In the genomic region with DNA sequence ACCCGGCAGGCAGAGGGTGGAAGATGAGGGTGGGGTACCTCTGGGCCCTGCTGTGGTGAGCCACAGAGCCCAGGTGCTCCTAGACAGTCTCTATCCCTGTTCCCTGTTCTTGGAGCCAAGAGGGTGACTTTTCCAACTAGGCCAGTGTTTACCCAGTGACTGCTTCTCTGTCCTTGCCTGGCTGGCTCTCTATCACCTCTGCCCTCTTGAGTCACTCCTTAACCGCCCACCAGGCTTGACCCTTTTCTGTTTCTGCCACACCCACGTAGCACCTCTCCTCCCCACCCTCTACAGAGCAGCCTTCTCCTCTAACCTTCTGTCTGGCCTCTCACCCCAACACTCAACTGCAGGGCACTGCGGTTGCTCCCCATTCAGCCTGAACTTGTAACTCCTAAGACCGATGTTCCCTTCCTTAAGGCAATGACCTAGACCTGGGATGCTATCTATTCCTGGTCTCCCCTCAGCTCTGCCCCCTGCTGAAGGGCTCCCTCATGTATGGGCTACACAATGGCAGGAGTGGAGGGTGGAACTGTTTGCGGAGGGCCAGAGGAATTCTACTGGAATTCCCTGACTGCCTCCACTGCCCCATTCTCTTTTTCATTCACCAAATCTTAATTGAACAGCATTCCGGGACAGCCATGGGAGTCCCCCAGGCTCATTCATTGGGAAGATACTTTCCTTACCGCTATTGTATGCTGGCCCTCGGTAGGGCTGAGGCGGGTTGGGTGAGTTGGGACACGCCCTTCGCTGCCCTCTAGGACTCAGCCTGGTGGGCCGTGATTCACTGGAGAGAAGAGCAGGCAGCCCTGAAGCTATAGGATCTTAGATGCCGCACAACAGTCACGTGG, we compare ENCODE assay signal across 8 mouse cellular contexts. TPM values are rescaled to one million over a fixed set of nuclear protein-coding genes. Genes with fewer than 3 reads are reported as not detected.
A peak's percentile ranks its signal among the peaks of the same experiment; 100 is the strongest.
DNase-seq lines count a peak whose midpoint lies in the region; ATAC-seq and TF ChIP-seq lines count a peak whose summit lies in the region.

No protein-coding gene starts in this region.

- H3K36me3 ChIP-seq in testis, adult 2 months (ENCODE audit: control insufficient read depth, insufficient read depth, low read length): no peaks in the 10 kb centered on the region
- H3K36me3 ChIP-seq in forebrain, embryonic 16.5 days (ENCODE audit: control insufficient read depth, insufficient read depth): no peaks in the 10 kb centered on the region
- no peaks in the 10 kb centered on the region for H3K36me3 ChIP-seq in limb, embryonic 15.5 days

- ATAC-seq in forebrain, embryonic 16.5 days: no peak
- no peak for ATAC-seq in limb, embryonic 15.5 days (ENCODE audit: insufficient number of reproducible peaks, low FRiP score, low TSS enrichment, low read depth)

- WGBS in forebrain, embryonic 16.5 days: 34% methylated on average over 15 of the region's 15 CpGs
- WGBS in limb, embryonic 15.5 days: 50% methylated on average over 15 of the region's 15 CpGs

- 0 out of 2 replicates have a peak overlapping the region, but pooled peaks have one; percentile 84 for H3K4me2 ChIP-seq in forebrain, embryonic 16.5 days (ENCODE audit: low read length)
- H3K4me2 ChIP-seq in limb, embryonic 15.5 days: peak overlapping the region; percentile 74

- no peak for TF ChIP-seq CTCF in testis, adult 2 months (IDR thresholded peaks at IDR 0.05; ENCODE audit: control insufficient read depth, insufficient read depth, insufficient replicate concordance, low read depth, low read length)

- H3K9me3 ChIP-seq in forebrain, embryonic 16.5 days (ENCODE audit: control insufficient read depth, low read length): no peaks in the 10 kb centered on the region
- no peaks in the 10 kb centered on the region for H3K9me3 ChIP-seq in limb, embryonic 15.5 days

- peaks cover 24% of the 10 kb centered on the region for H3K4me1 ChIP-seq in testis, adult 2 months (ENCODE audit: control insufficient read depth, insufficient read depth, low read length)
- H3K4me1 ChIP-seq in forebrain, embryonic 16.5 days (replicated peaks; ENCODE audit: control insufficient read depth, insufficient read depth, low read length): peaks cover 13% of the 10 kb centered on the region
- peaks cover 75% of the 10 kb centered on the region for H3K4me1 ChIP-seq in limb, embryonic 15.5 days

- no peak for TF ChIP-seq POLR2A in testis, adult 2 months (IDR thresholded peaks at IDR 0.05; ENCODE audit: control insufficient read depth, low read depth, low read length)

- peak overlapping the region; percentile 5; the same call in 1 of the 2 replicates for H3K27ac ChIP-seq in testis, adult 2 months (ENCODE audit: control insufficient read depth, insufficient read depth, low read depth, low read length)
- no peak overlapping the region for H3K27ac ChIP-seq in forebrain, embryonic 16.5 days (ENCODE audit: low read length)
- H3K27ac ChIP-seq in limb, embryonic 15.5 days: peak overlapping the region; percentile 90

- no peak for DNase-seq in testis, postnatal 14 days (ENCODE audit: low spot score)
- peak; percentile 50 for DNase-seq in yolk sac, embryonic 10.5 days (ENCODE audit: low spot score)
- no peak for DNase-seq in natural killer cell, adult 2 months (ENCODE audit: low spot score in 2 of 2)
- no peak for DNase-seq in cerebellum, postnatal 25 days
- DNase-seq in frontal cortex, postnatal 10 days (ENCODE audit: low spot score in 2 of 2): no peak

- no peaks in the 10 kb centered on the region for H3K27me3 ChIP-seq in testis, adult 2 months (ENCODE audit: control insufficient read depth, insufficient read depth, low read length)
- no peaks in the 10 kb centered on the region for H3K27me3 ChIP-seq in forebrain, embryonic 16.5 days (replicated peaks; ENCODE audit: control insufficient read depth, insufficient read depth, low read length)
- no peaks in the 10 kb centered on the region for H3K27me3 ChIP-seq in limb, embryonic 15.5 days

- H3K9ac ChIP-seq in forebrain, embryonic 16.5 days (replicated peaks; ENCODE audit: low read depth, low read length): no peak overlapping the region
- peak overlapping the region; percentile 89 for H3K9ac ChIP-seq in limb, embryonic 15.5 days

- H3K4me3 ChIP-seq in testis, adult 2 months (ENCODE audit: control insufficient read depth, low read depth, low read length): peak overlapping the region; percentile 20
- H3K4me3 ChIP-seq in forebrain, embryonic 16.5 days (replicated peaks; ENCODE audit: low read length): no peak overlapping the region
- H3K4me3 ChIP-seq in limb, embryonic 15.5 days: peak overlapping the region; percentile 90

RNA-seq across cellular contexts. Expression of a gene that starts 1.5 kb away (rescaled TPM):
- 6.0 and 7.4 TPM in 2 replicates for polyA plus RNA-seq in testis, adult 2 months (2012; rRNA removed)
- polyA plus RNA-seq in forebrain, embryonic 16.5 days (2015; fragmentation: Nextera tagmentation; extraction: Ambion mirVana): 3.2 and 4.9 TPM in 2 replicates
- 40.6 and 44.5 TPM in 2 replicates for polyA plus RNA-seq in limb, embryonic 15.5 days (2015; fragmentation: Nextera tagmentation; extraction: Ambion mirVana)

RNA-seq across cellular contexts. Expression of a gene that starts 17.0 kb away (rescaled TPM):
- polyA plus RNA-seq in testis, adult 2 months (2012; rRNA removed): 1,386 and 1,446 TPM in 2 replicates
- not detected in 2 replicates for polyA plus RNA-seq in forebrain, embryonic 16.5 days (2015; fragmentation: Nextera tagmentation; extraction: Ambion mirVana)
- polyA plus RNA-seq in limb, embryonic 15.5 days (2015; fragmentation: Nextera tagmentation; extraction: Ambion mirVana): 0.23 and 0.40 TPM in 2 replicates

RNA-seq across cellular contexts. Expression of a gene that starts 39.7 kb away (rescaled TPM):
- polyA plus RNA-seq in testis, adult 2 months (2012; rRNA removed): 2.8 and 3.3 TPM in 2 replicates
- polyA plus RNA-seq in forebrain, embryonic 16.5 days (2015; fragmentation: Nextera tagmentation; extraction: Ambion mirVana): not detected in 2 replicates
- 0.70 TPM in 1 of 2 replicates, not detected in the other for polyA plus RNA-seq in limb, embryonic 15.5 days (2015; fragmentation: Nextera tagmentation; extraction: Ambion mirVana)

Comparison
In these comparisons a context has a peak if more than half of its experiments do, and no peak if none do; other contexts are left out.
1. RNA of a gene that starts 17.0 kb away (polyA plus RNA-seq): 1,386 to 1,446 TPM in testis, adult 2 months; 0.23 to 0.40 TPM in limb, embryonic 15.5 days and not detected in forebrain, embryonic 16.5 days; every median in the first group is over 100 times any median in the second.